Mouse (Mus musculus) heart, embryonic 14.5 days (tissue): ENCODE measurements at regions not wholly inside any gene's neighbourhood (a gene's known extent, or its start where the extent isn't known, plus 50 kb on each side); places are given as distances from the start of the nearest gene placed in this dataset.

ENCODE experiments used
- ATAC-seq: fragments of 200-750 bp; cut with Nextera tagmentation; 2 replicates; pipeline ENCODE4 v1.8.0; 2017; ENCODE audit warnings: low read depth, moderate TSS enrichment; ENCODE audit not compliant: insufficient number of reproducible peaks, insufficient read depth, low FRiP score
- H3K27ac ChIP-seq, 2 experiments: fragments of 200-500 bp in 1 of 2; fragments of 300-500 bp in 1 of 2; sonication (generic) in 1 of 2; replicated peaks in 1 of 2; 2 replicates each; pipeline ENCODE4 v1.5.1; 2012 to 2014; ENCODE audit warnings: low read depth in 2 of 2, low read length in 2 of 2, control low read depth in 1 of 2, mild to moderate bottlenecking in 1 of 2, mixed read lengths in 1 of 2; ENCODE audit not compliant: control insufficient read depth in 1 of 2, insufficient read depth in 1 of 2
- H3K27me3 ChIP-seq: fragments of 300-500 bp; sonication (generic); 2 replicates; pipeline ENCODE4 v1.6.1; 2014; ENCODE audit warnings: mild to moderate bottlenecking, low read length, control low read depth; ENCODE audit not compliant: control insufficient read depth, insufficient read depth
- H3K36me3 ChIP-seq: fragments of 300-500 bp; sonication (generic); 2 replicates; pipeline ENCODE4 v1.6.1; 2014; ENCODE audit warnings: mild to moderate bottlenecking, control low read depth, low read length, mixed read lengths; ENCODE audit not compliant: control insufficient read depth, insufficient read depth
- H3K4me1 ChIP-seq, 2 experiments: fragments of 200-500 bp in 1 of 2; fragments of 300-500 bp in 1 of 2; sonication (generic) in 1 of 2; 2 replicates each; pipeline ENCODE4 v1.6.1; 2012 to 2014; ENCODE audit warnings: low read length in 2 of 2, control low read depth in 1 of 2, mixed read lengths in 1 of 2; ENCODE audit not compliant: control insufficient read depth in 2 of 2, insufficient read depth in 2 of 2
- H3K4me2 ChIP-seq: fragments of 300-500 bp; sonication (generic); 2 replicates; pipeline ENCODE4 v1.6.1; 2014; ENCODE audit warnings: mild to moderate bottlenecking, low read length
- H3K4me3 ChIP-seq, 2 experiments: fragments of 200-500 bp in 1 of 2; fragments of 300-500 bp in 1 of 2; sonication (generic) in 1 of 2; 2 replicates each; pipeline ENCODE4 v1.5.1; 2012 to 2014; ENCODE audit warnings: low read length in 2 of 2, mild to moderate bottlenecking in 2 of 2, control low read depth in 1 of 2, low read depth in 1 of 2, moderate library complexity in 1 of 2; ENCODE audit not compliant: control insufficient read depth in 1 of 2, insufficient read depth in 1 of 2
- H3K9ac ChIP-seq: fragments of 300-500 bp; sonication (generic); 2 replicates; pipeline ENCODE4 v1.6.1; 2014; ENCODE audit warnings: mild to moderate bottlenecking, low read length
- H3K9me3 ChIP-seq: fragments of 300-500 bp; sonication (generic); 2 replicates; pipeline ENCODE4 v1.6.1; 2016; ENCODE audit warnings: low read length, control low read depth; ENCODE audit not compliant: control insufficient read depth
- WGBS: fragments of 180-500 bp; shearing (Covaris S2); extraction: QIAGEN DNeasy Blood & Tissue Kit; methylation state at CpG from one replicate; pipeline ENCODE4 v1.1.7; 2014; 5-methylcytosine and 5-hydroxymethylcytosine counted together

- no peak overlapping the region for H3K27ac ChIP-seq
- no peak for ATAC-seq
- H3K4me2 ChIP-seq = peak overlapping the region; percentile 32; the same call in 1 of the 2 replicates
- H3K4me1 ChIP-seq = no peaks in the 10 kb centered on the region
- H3K4me3 ChIP-seq = no peak overlapping the region
- H3K9me3 ChIP-seq = no peaks in the 10 kb centered on the region
- H3K9ac ChIP-seq = no peak overlapping the region
- no peaks in the 10 kb centered on the region for H3K27me3 ChIP-seq
- 18% methylated on average over 6 of the region's 6 CpGs for WGBS
- H3K36me3 ChIP-seq = no peaks in the 10 kb centered on the region
Measured at GRCm38 (mm10) chr3:140973519-140973918, 238.6 kb downstream of the Pdha2 start.

- Histone ChIP-seq H3K27ac (no peak overlapping the region), H3K27me3 (no peaks in the 10 kb centered on the region), H3K4me3 (no peak overlapping the region), H3K36me3 (no peaks in the 10 kb centered on the region), H3K4me2 (no peak overlapping the region), H3K9me3 (no peaks in the 10 kb centered on the region), H3K4me1 (no peaks in the 10 kb centered on the region), H3K9ac (no peak overlapping the region)
- 75% methylated on average over 3 of the region's 3 CpGs for WGBS
- ATAC-seq = no peak
Measured at GRCm38 (mm10) chr3:140969892-140970880, 242.0 kb downstream of the Pdha2 start.

GRCm38 (mm10) chr3:140968556-140968955 lies 243.6 kb downstream of the Pdha2 start:
- H3K9ac ChIP-seq = no peak overlapping the region

GRCm38 (mm10) chr3:140957666-140958065 lies 254.5 kb downstream of the Pdha2 start:
- Histone ChIP-seq H3K9ac (no peak overlapping the region), H3K9me3 (no peaks in the 10 kb centered on the region), H3K27me3 (no peaks in the 10 kb centered on the region), H3K36me3 (no peaks in the 10 kb centered on the region), H3K4me1 (no peaks in the 10 kb centered on the region), H3K4me3 (no peak overlapping the region), H3K27ac (no peak overlapping the region), H3K4me2 (no peak overlapping the region)
- no peak for ATAC-seq
- 46% methylated on average over 1 of the region's 1 CpGs for WGBS

More at GRCm38 (mm10) chr3:140968556-140968955, 243.6 kb downstream of the Pdha2 start:
- H3K4me1 ChIP-seq = no peaks in the 10 kb centered on the region
- 66% methylated on average over 3 of the region's 3 CpGs for WGBS
- H3K4me3 ChIP-seq = no peak overlapping the region
- no peaks in the 10 kb centered on the region for H3K27me3 ChIP-seq
- no peaks in the 10 kb centered on the region for H3K36me3 ChIP-seq
- no peak overlapping the region for H3K4me2 ChIP-seq
- no peak for ATAC-seq
- H3K27ac ChIP-seq = no peak overlapping the region
- H3K9me3 ChIP-seq = no peaks in the 10 kb centered on the region

DNA sequence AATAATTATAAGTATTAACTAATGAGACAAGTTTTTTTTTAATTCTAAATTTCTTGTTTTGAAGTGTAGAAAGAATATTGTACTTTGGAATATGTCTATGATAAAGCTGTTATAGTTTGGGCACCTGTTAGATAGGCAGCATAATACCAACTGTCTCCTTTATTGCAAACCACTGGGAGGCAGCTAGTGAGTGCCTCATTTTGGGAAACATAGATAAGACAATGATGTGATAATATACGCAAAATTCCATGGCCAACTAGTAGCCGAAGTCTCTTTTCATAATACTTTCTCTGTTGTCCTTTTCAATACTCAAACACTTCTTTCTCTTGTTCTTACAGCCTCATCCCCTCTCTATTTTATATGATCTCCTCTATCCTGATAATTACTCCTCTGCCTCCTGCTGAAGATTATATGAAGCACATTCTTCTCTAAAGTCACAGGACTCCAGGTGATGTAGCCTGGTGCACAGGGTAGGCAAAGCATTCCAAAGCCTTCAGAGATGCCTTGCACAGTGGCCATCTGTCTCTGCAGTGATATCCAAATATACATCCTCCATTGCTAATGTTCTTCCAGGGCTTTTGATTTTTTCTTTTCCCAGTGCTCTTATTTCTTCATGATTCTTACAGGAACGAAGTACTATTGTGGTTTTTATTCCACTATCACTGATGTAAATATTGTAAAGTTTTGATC lies 259.9 kb downstream of the Pdha2 start:
- 72% methylated on average over 3 of the region's 3 CpGs for WGBS
- Histone ChIP-seq H3K9me3 (no peaks in the 10 kb centered on the region), H3K27ac (no peak overlapping the region), H3K36me3 (no peaks in the 10 kb centered on the region), H3K4me1 (peaks cover 0 to 5% of the 10 kb centered on the region in 2 experiments; a peak in 1 of 4 replicates), H3K4me3 (no peak overlapping the region), H3K4me2 (no peak overlapping the region), H3K27me3 (no peaks in the 10 kb centered on the region), H3K9ac (no peak overlapping the region)
- no peak for ATAC-seq

- Histone ChIP-seq H3K9me3 (no peaks in the 10 kb centered on the region), H3K27me3 (no peaks in the 10 kb centered on the region), H3K9ac (no peak overlapping the region), H3K4me1 (peaks cover 0 to 5% of the 10 kb centered on the region in 2 experiments; a peak in 1 of 4 replicates), H3K36me3 (no peaks in the 10 kb centered on the region), H3K27ac (no peak overlapping the region), H3K4me2 (no peak overlapping the region), H3K4me3 (no peak overlapping the region)
- ATAC-seq = no peak
- WGBS = 62% methylated on average over 2 of the region's 2 CpGs
Measured at GRCm38 (mm10) chr3:140951024-140951423, 261.1 kb downstream of the Pdha2 start.

GRCm38 (mm10) chr3:140949880-140950662 lies 262.1 kb downstream of the Pdha2 start:
- H3K9me3 ChIP-seq = no peaks in the 10 kb centered on the region
- ATAC-seq = no peak
- WGBS = 16% methylated on average over 4 of the region's 4 CpGs
- no peaks in the 10 kb centered on the region for H3K36me3 ChIP-seq
- H3K4me2 ChIP-seq = no peak overlapping the region
- H3K9ac ChIP-seq = no peak overlapping the region
- H3K27ac ChIP-seq = no peak overlapping the region
- no peaks in the 10 kb centered on the region for H3K27me3 ChIP-seq
- no peak overlapping the region for H3K4me3 ChIP-seq
- peaks cover 0 to 5% of the 10 kb centered on the region in 2 experiments; a peak in 1 of 4 replicates for H3K4me1 ChIP-seq
